Mouse (Mus musculus): ENCODE measurements at regions not wholly inside any gene's neighbourhood (a gene's known extent, or its start where the extent isn't known, plus 50 kb on each side); places are given as distances from the start of the nearest gene placed in this dataset.

- no peak for DNase-seq
These were observed 147.8 kb downstream of the Cdc5l start for GRCm38 (mm10) chr17:45285621-45286189.

DNA sequence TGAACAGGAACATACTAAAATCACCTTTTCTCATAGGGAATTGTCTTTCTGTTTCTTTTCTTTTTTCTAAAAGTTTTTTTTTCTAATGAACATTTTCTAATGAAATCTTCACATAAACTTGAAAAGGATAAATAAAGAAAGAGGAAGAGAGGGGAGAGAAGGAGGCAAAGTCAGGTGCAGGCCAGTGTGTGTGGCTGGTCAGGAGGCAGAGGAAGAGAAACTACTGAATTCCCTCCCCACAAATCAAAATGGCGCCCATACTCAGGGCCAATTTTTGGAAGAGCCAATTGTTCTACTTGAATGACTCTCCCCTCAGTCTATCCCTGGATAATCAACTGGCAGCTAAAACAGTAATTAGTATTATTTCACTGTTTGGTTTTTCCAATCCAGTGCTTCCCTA lies 152.0 kb downstream of the Cdc5l start:
- no peak for DNase-seq

- DNase-seq: no peak
These were observed 153.7 kb downstream of the Cdc5l start for GRCm38 (mm10) chr17:45279811-45280205.

- DNase-seq: no peak
These were observed 154.3 kb downstream of the Cdc5l start for GRCm38 (mm10) chr17:45279075-45279810.

- no peak for DNase-seq
These were observed 156.0 kb downstream of the Cdc5l start for GRCm38 (mm10) chr17:45277516-45277915.

GRCm38 (mm10) chr17:45276686-45277405 lies 156.7 kb downstream of the Cdc5l start:
- no peak for DNase-seq

GRCm38 (mm10) chr17:45274894-45275293 lies 158.6 kb downstream of the Cdc5l start:
- DNase-seq: no peak

GRCm38 (mm10) chr17:45266776-45267175 lies 166.8 kb downstream of the Cdc5l start:
- no peak for DNase-seq

- no peak for DNase-seq
These were observed 167.9 kb downstream of the Cdc5l start for GRCm38 (mm10) chr17:45265587-45265986.

DNA sequence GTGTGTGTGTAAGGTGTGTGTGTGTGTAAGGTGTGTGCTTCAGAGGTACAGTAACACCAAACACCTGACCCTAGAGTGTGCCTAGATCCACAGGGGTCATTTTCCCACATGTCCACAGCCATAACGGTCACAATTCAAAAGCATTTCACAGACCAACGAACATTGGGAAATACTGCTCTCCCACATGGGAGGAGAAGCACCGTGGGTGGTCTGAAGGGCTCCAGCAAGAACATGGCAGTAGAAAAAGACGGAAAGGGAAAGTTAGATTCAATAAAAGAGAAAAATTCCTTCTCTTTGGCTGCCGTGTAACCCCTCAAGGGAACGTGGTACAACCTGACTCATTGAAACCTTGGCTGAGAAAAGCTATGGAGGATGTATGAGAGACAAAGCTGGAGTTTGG lies 169.1 kb downstream of the Cdc5l start:
- no peak for DNase-seq

DNA sequence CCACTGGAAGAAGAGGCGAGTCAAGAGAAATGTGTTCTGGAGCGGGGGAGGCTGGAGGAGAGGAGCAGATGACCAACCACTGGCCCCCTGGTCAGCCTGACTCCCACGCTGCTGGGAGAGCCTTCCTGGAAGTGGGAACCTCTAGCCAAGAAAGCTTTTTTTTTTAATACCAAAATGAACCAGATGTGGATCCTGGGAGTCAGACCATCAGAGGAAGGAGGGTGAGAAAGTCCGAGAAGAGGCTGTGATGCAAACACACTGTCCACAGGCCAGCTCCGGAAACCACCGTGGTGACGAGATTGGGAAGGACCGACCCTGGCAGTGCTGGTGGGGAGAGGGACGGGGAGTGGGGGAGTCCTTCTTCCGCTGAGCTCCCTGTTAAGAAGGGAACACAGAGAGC lies 173.1 kb downstream of the Cdc5l start:
- no peak for DNase-seq

GRCm38 (mm10) chr17:45258007-45258406 lies 175.5 kb downstream of the Cdc5l start:
- DNase-seq: no peak

DNA sequence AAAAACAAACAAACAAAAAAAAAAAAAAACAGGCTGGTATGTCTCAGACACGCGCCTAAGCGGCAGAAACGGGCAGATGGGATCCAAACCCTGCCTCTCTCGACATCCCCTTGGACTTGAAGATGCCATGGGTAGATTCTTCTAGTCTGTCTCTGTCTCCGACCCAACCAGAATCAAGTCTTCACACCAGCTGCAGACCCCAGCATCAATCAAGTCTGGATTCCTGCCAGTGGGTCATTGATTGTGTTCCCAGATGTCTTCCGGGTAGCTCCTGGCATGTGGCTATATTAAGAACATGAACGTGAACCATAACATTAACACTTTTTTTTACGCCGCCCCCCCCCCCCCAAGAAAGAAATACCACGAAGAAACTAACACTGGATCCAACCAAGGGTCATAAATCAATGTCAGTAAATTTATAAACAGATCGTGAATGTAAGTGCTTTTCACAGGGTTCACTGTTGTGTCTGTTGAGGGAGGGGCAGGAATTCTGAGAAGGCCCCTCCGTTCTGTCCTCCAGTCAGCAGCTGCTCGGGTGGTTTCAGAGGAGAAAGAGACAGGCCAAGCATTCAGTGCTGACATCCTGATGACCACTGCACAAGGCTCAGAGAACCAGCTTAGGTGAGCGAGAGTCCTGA lies 180.8 kb downstream of the Cdc5l start:
- no peak for DNase-seq

GRCm38 (mm10) chr17:45251034-45251730 lies 182.4 kb downstream of the Cdc5l start:
- peak; percentile 87 for DNase-seq

DNA sequence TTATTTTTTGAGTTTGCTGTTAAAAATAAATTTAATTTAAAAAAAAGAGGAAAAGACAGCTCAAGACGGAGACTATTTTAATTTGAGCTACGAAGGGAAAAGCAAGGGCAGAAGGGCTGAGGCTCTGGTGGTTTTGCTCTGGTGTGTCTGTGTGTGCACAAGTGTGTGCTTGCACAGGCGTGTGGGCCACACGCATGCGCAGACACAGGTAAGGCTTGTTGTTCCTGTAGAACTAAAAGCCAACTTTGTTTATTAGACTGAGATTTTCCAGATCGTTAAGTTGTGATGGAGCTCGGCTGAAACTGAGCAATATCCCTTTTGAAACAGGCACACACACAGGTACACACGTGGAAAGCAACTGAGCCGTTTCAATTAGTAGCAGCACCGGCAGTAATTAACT lies 183.1 kb downstream of the Cdc5l start:
- DNase-seq: no peak

DNA sequence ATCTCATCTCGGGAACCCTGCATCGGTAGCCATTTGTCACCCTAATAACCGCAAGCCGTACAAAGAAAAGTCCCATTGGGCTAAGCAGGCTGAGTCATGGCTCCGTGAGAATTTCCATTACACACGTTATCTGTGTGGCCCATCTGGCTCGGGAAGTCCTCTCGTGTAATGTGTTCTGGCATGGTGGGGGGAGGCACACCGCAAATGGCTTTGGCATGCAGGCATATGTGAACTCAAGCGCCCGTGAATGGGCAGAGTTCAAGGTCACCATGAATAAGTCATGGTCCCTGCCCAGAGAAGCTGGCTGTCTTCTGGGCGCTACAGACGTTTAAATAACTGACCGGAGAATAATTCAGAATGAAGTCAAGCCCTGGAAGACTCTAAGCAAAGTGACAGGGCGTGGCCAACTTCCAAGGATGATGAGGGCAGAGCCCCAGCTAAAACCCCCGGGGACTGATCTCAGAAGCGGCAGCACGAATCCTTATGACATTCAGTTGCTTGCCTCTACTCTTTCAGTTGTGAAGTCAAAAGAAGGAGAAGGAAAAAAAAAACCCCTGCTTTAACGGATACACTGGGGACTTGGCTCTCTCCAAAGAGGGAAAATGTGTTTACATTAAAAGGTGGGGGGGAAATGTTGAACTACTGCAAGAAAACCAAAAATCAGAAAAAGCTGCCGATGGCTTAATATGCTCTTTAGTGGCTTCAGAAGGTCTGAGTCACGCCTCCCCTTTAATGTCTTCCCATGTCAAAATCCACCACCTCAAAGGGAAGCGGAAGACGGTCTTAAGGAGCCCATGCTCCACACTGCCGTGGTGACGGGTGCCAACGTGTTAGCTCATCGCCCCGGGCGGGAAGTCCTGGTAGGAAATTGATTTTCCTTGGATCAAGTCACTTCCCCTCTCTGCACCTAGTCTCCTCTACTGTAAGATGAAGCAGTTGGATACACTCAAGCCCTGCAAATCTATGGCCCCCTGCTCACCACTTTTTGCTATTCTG lies 186.1 kb downstream of the Cdc5l start:
- no peak for DNase-seq

DNA sequence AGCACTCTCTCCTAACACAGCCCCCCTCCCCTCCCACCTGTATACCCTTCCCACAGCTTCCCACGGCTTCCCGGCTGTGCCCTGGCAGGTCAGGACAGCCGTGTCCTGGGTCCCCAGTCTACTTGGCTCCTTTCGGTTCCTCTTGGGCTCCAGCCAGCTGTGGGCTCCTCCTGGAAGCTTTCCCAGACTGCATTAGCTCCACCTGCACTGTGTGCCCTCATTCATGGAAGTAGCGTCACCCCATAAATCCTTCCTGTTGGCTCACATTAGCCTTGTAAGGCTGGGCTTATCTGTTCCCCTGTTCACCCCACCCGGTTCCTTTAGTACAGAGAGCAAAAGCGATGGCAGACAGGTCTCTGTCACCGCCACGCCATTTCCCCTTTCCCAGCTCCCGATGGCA lies 188.7 kb downstream of the Cdc5l start:
- DNase-seq: no peak

GRCm38 (mm10) chr17:45243103-45243502 lies 190.4 kb downstream of the Cdc5l start:
- no peak for DNase-seq

DNA sequence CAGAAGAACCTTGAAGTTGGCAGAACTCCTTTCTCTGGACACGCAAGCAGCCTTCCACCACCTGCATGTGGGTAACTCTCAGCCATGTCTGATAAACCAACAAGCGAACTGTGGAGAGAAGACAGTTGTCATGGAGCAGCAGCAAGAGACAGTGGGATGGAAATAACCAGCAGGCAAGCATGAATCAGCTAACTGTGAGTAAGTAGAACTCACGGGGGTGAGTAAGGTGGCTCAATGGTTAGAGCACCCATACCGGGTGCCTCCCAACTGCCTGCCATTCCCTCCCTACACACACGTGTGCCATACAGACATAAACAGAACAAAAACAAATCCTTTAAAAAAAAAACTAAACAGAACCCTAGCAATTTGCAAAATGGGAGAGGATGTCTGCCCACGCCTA lies 191.5 kb downstream of the Cdc5l start:
- DNase-seq: no peak

DNA sequence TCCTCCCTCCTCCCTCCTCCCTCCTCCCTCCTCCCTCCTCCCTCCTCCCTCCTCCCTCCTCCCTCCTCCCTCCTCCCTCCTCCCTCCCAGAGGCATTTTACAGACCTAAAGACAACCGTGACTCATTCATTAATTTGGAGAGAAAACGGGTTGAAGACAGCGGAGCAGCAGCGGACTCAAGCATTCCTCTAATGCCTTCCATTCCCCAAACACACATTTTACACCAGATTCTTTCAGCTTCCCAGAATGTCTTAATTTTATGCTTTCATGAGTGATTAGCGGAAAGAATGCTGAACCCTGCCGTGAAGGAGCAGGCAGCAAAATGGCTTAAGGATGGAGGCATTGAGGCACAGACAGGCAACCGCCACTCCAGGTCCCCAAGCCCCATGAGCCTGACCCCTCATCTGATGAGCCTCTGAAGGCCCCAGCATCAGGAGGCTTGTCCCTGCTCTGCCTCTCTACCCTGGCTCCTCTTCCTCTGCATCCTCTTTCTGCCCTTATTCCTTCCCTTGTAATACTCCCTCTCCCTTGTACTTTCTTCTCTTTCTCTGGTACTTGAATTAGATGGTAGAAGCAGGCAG lies 192.5 kb downstream of the Cdc5l start:
- DNase-seq: no peak

- no peak for DNase-seq
These were observed 193.0 kb downstream of the Cdc5l start for GRCm38 (mm10) chr17:45240545-45240944.
